In genomic region chr11:120012702-120013101, GRCm38 (mm10) we compare ENCODE assay signal across 8 mouse cellular contexts. TPM values are rescaled to one million over a fixed set of nuclear protein-coding genes. Genes with fewer than 3 reads are reported as not detected.
A peak's percentile ranks its signal among the peaks of the same experiment; 100 is the strongest.
DNase-seq lines count a peak whose midpoint lies in the region; ATAC-seq and TF ChIP-seq lines count a peak whose summit lies in the region.
"Had no signal": no experiment of that assay in that cellular context is flagged by ENCODE, and none has a peak within 500 bp of the region (broad histone marks: within the 10 kb centered on the region; RNA-seq: fewer than 3 reads in every experiment).

No protein-coding gene starts in this region.

- H3K4me3 ChIP-seq in kidney, embryonic 16.5 days (ENCODE audit: low read length): no peak overlapping the region
- H3K4me3 ChIP-seq in E14TG2a.4 (replicated peaks; ENCODE audit: low read length): peak overlapping the region; percentile 75
- H3K4me3 ChIP-seq in embryonic facial prominence, embryonic 15.5 days (replicated peaks): no peak overlapping the region
- H3K4me3 ChIP-seq in midbrain, embryonic 12.5 days: no peak overlapping the region

- no peak overlapping the region; the same call in 1 of the 2 replicates for H3K9ac ChIP-seq in kidney, embryonic 16.5 days (replicated peaks; ENCODE audit: low read length)
- no peak overlapping the region for H3K9ac ChIP-seq in embryonic facial prominence, embryonic 15.5 days
- no peak overlapping the region for H3K9ac ChIP-seq in midbrain, embryonic 12.5 days (replicated peaks)

- 82% methylated on average over 13 of the region's 13 CpGs for WGBS in kidney, embryonic 16.5 days
- 74% methylated on average over 13 of the region's 13 CpGs for WGBS in embryonic facial prominence, embryonic 15.5 days
- 78% methylated on average over 13 of the region's 13 CpGs for WGBS in midbrain, embryonic 12.5 days

- H3K4me2 ChIP-seq in kidney, embryonic 16.5 days (replicated peaks; ENCODE audit: low read depth, low read length): no peak overlapping the region; the same call in 1 of the 2 replicates
- no peak overlapping the region for H3K4me2 ChIP-seq in embryonic facial prominence, embryonic 15.5 days (replicated peaks)
- H3K4me2 ChIP-seq in midbrain, embryonic 12.5 days (replicated peaks): no peak overlapping the region

- H3K27ac ChIP-seq in kidney, embryonic 16.5 days (ENCODE audit: low read length): no peak overlapping the region
- no peak overlapping the region for H3K27ac ChIP-seq in embryonic facial prominence, embryonic 15.5 days (replicated peaks)
- no peak overlapping the region for H3K27ac ChIP-seq in midbrain, embryonic 12.5 days (replicated peaks)

- no peaks in the 10 kb centered on the region for H3K36me3 ChIP-seq in kidney, embryonic 16.5 days (ENCODE audit: insufficient read depth, low read length)
- no peaks in the 10 kb centered on the region for H3K36me3 ChIP-seq in E14TG2a.4 (ENCODE audit: insufficient read depth, low read length)
- no peaks in the 10 kb centered on the region for H3K36me3 ChIP-seq in embryonic facial prominence, embryonic 15.5 days
- 0 out of 2 replicates have a peak, but pooled peaks cover 4% of the 10 kb centered on the region for H3K36me3 ChIP-seq in midbrain, embryonic 12.5 days
- H3K36me3 ChIP-seq: G1E had no signal

- TF ChIP-seq CTCF in E14TG2a.4 (conservative IDR thresholded peaks at IDR 0.05; ENCODE audit: low read length): no peak

- H3K9me3 ChIP-seq in kidney, embryonic 16.5 days (ENCODE audit: low read length): no peaks in the 10 kb centered on the region
- H3K9me3 ChIP-seq in E14TG2a.4 (ENCODE audit: low read length): no peaks in the 10 kb centered on the region
- H3K9me3 ChIP-seq in embryonic facial prominence, embryonic 15.5 days (replicated peaks): no peaks in the 10 kb centered on the region
- H3K9me3 ChIP-seq in midbrain, embryonic 12.5 days: no peaks in the 10 kb centered on the region
- H3K9me3 ChIP-seq: G1E had no signal

- no peak for DNase-seq in kidney, adult 11 months
- no peak for DNase-seq in gastrocnemius, postnatal 25 days
- DNase-seq in spleen, adult 18-20 months: no peak

- 0 out of 2 replicates have a peak, but pooled peaks have one; percentile 5 for ATAC-seq in kidney, embryonic 16.5 days (ENCODE audit: low FRiP score, low TSS enrichment)
- 0 out of 2 replicates have a peak, but pooled peaks have one; percentile 3 for ATAC-seq in embryonic facial prominence, embryonic 15.5 days (ENCODE audit: insufficient number of reproducible peaks, low FRiP score, low TSS enrichment, low read depth)
- ATAC-seq in midbrain, embryonic 12.5 days (ENCODE audit: low FRiP score, low read depth): peak; percentile 21; the same call in 1 of the 2 replicates

- peaks cover 16% of the 10 kb centered on the region for H3K4me1 ChIP-seq in kidney, embryonic 16.5 days (ENCODE audit: insufficient read depth, low read length)
- peaks cover 62% of the 10 kb centered on the region for H3K4me1 ChIP-seq in E14TG2a.4 (replicated peaks; ENCODE audit: low read depth, low read length)
- peaks cover 19% of the 10 kb centered on the region for H3K4me1 ChIP-seq in embryonic facial prominence, embryonic 15.5 days
- peaks cover 22% of the 10 kb centered on the region for H3K4me1 ChIP-seq in midbrain, embryonic 12.5 days

- 0 out of 2 replicates have a peak, but pooled peaks cover 6% of the 10 kb centered on the region for H3K27me3 ChIP-seq in kidney, embryonic 16.5 days (ENCODE audit: insufficient read depth, low read length)
- peaks cover 64% of the 10 kb centered on the region for H3K27me3 ChIP-seq in E14TG2a.4 (ENCODE audit: insufficient read depth, low read length)
- no peaks in the 10 kb centered on the region for H3K27me3 ChIP-seq in embryonic facial prominence, embryonic 15.5 days
- H3K27me3 ChIP-seq in midbrain, embryonic 12.5 days: peaks cover 28% of the 10 kb centered on the region

RNA-seq across cellular contexts. Expression of gene Aatk, which starts 34.3 kb away (rescaled TPM):
- polyA plus RNA-seq in kidney, embryonic 16.5 days (2015; fragmentation: Nextera tagmentation; extraction: Ambion mirVana): 1.7 and 2.0 TPM in 2 replicates
- polyA plus RNA-seq in embryonic facial prominence, embryonic 15.5 days (2015; fragmentation: Nextera tagmentation; extraction: Ambion mirVana): 7.5 and 7.8 TPM in 2 replicates
- polyA plus RNA-seq in midbrain, embryonic 12.5 days (2016; fragmentation: Nextera tagmentation; extraction: Ambion mirVana): 7.7 and 8.8 TPM in 2 replicates
- total RNA-seq in gastrocnemius, postnatal 25 days (2021): 1 to 10 TPM; 4.8 to 4.9 TPM
- polyA plus RNA-seq: G1E had no signal
